Mouse (Mus musculus): ENCODE measurements at regions not wholly inside any gene's neighbourhood (a gene's known extent, or its start where the extent isn't known, plus 50 kb on each side); places are given as distances from the start of the nearest gene placed in this dataset.

DNA sequence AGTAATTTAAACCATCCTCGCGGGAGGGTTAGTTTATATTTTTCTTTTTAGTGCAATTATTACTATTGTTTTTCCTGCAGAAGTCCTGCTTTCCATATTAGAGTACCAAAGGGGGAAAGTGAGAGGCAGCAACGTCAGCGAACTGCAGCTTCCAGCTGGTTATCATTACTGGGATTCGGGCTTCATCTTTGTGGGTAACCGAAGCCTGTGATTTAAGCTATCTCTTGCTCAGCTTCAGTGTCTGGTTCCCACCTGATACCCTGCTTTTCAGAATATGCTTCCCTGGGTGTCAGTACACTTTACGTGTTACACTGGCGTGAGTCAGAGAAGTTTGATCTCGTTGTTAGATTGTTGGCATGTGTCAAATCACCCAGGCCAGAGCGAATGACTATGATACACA, 539.3 kb downstream of the Bnc2 start:
- no peak for DNase-seq (ENCODE audit: low read depth, low spot score)
- H3K4me3 ChIP-seq (ENCODE audit: control insufficient read depth in 1 of 2, insufficient read depth in 1 of 2, low read depth in 2 of 2, low read length in 2 of 2) = no peak overlapping the region
- no peak overlapping the region for H3K9ac ChIP-seq (ENCODE audit: control insufficient read depth, low read depth, low read length, poor library complexity, severe bottlenecking)
- no peak for TF ChIP-seq TCF12 (IDR thresholded peaks at IDR 0.05; ENCODE audit: low read depth, low read length)
- no peak for TF ChIP-seq HCFC1 (IDR thresholded peaks at IDR 0.05; ENCODE audit: low read depth, low read length)
- TF ChIP-seq CTCF (IDR thresholded peaks at IDR 0.05 in 2 of 3, conservative IDR thresholded peaks at IDR 0.05 in 1 of 3; ENCODE audit: control insufficient read depth in 1 of 3, insufficient read depth in 1 of 3, low read depth in 2 of 3, low read length in 3 of 3, poor library complexity in 1 of 3, severe bottlenecking in 1 of 3) = no peak
- no peak for TF ChIP-seq TBP (IDR thresholded peaks at IDR 0.05; ENCODE audit: low read depth, low read length)
- TF ChIP-seq GABPA (IDR thresholded peaks at IDR 0.05; ENCODE audit: low read depth, low read length) = no peak
- no peak for TF ChIP-seq MYC (IDR thresholded peaks at IDR 0.05; ENCODE audit: low read depth, low read length)
- TF ChIP-seq MYB (IDR thresholded peaks at IDR 0.05; ENCODE audit: low read depth, low read length) = no peak
- no peak for TF ChIP-seq RCOR1 (IDR thresholded peaks at IDR 0.05; ENCODE audit: low read depth, low read length)
- no peak for TF ChIP-seq TAL1 (IDR thresholded peaks at IDR 0.05; ENCODE audit: low read length)
- no peak for TF ChIP-seq ELF1 (IDR thresholded peaks at IDR 0.05; ENCODE audit: low read depth, low read length)
- no peak for TF ChIP-seq SIN3A (IDR thresholded peaks at IDR 0.05; ENCODE audit: low read length)
- TF ChIP-seq USF2 (IDR thresholded peaks at IDR 0.05; ENCODE audit: borderline replicate concordance in 1 of 2, insufficient read depth in 1 of 2, low read depth in 1 of 2, low read length in 2 of 2) = no peak
- no peak for TF ChIP-seq ETS1 (IDR thresholded peaks at IDR 0.05; ENCODE audit: low read depth, low read length)
- no peaks in the 10 kb centered on the region for H3K27me3 ChIP-seq (ENCODE audit: control insufficient read depth in 1 of 2, insufficient read depth in 2 of 2, low read length in 2 of 2)
- no peaks in the 10 kb centered on the region for H3K36me3 ChIP-seq (ENCODE audit: control insufficient read depth in 1 of 2, insufficient read depth in 2 of 2, low read length in 2 of 2)
- no peaks in the 10 kb centered on the region; a peak in 1 of 4 replicates for H3K4me1 ChIP-seq (ENCODE audit: control insufficient read depth in 1 of 2, insufficient read depth in 2 of 2, low read length in 2 of 2)
- no peaks in the 10 kb centered on the region for H3K9me3 ChIP-seq (replicated peaks; ENCODE audit: insufficient read depth, low read length)
- no peak overlapping the region for H3K27ac ChIP-seq (ENCODE audit: control insufficient read depth, low read depth, low read length)
- H3K79me2 ChIP-seq (ENCODE audit: control insufficient read depth, insufficient read depth, low read length, poor library complexity) = no peaks in the 10 kb centered on the region

DNA sequence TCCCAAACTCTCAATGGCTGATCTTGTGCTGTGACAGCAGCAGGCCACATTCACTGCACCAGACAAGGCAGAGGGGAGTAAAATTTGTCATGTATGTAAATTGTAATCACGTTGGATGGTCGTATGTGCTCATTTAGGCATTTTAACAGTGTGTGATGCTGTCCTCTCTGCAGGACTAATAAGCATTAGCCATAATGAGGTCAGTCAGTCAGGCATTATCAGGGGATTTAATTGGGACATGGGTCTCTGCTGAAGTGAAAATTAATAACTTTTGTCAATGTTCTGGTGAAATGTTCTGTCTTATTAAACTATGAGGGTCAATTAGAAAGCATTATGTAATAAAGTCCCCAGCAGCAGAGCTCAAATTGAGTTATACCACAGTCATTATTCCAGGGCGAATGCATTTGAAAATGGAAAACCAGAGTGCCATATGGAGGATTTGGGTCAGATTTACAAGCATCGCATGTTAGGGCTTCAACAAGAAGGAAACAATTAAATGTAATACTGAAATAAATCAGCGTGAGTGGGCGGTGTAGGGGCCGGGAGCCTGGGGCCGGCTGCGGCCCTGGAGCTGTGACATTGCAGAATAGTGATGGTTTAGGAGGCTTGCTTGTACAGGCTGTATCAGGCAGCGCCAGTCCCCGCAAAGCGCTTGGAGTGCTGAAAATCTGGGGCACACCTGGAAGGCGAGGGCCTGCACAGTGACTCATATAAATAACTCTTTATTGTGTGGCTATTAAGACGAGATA, 537.7 kb downstream of the Bnc2 start:
- H3K4me1 ChIP-seq (ENCODE audit: control insufficient read depth in 1 of 2, insufficient read depth in 2 of 2, low read length in 2 of 2) = no peaks in the 10 kb centered on the region
- no peak overlapping the region for H3K27ac ChIP-seq (ENCODE audit: control insufficient read depth, low read depth, low read length)
- no peaks in the 10 kb centered on the region for H3K79me2 ChIP-seq (ENCODE audit: control insufficient read depth, insufficient read depth, low read length, poor library complexity)
- no peaks in the 10 kb centered on the region for H3K36me3 ChIP-seq (ENCODE audit: control insufficient read depth in 1 of 2, insufficient read depth in 2 of 2, low read length in 2 of 2)
- DNase-seq (ENCODE audit: low read depth, low spot score) = no peak
- TF ChIP-seq MXI1 (IDR thresholded peaks at IDR 0.05; ENCODE audit: low read depth, low read length) (no peak), ELF1 (IDR thresholded peaks at IDR 0.05; ENCODE audit: low read depth, low read length) (no peak), USF2 (IDR thresholded peaks at IDR 0.05; ENCODE audit: borderline replicate concordance in 1 of 2, insufficient read depth in 1 of 2, low read depth in 1 of 2, low read length in 2 of 2) (no peak), USF1 (IDR thresholded peaks at IDR 0.05; ENCODE audit: low read depth, low read length) (no peak), ETS1 (IDR thresholded peaks at IDR 0.05; ENCODE audit: low read depth, low read length) (no peak), ZNF384 (IDR thresholded peaks at IDR 0.05; ENCODE audit: low read depth, low read length) (no peak), JUND (IDR thresholded peaks at IDR 0.05; ENCODE audit: low read depth, low read length) (no peak), POLR2AphosphoS5 (IDR thresholded peaks at IDR 0.05; ENCODE audit: borderline replicate concordance, low read depth, low read length) (no peak), NRF1 (IDR thresholded peaks at IDR 0.05; ENCODE audit: insufficient read depth, low read depth, low read length, poor library complexity, severe bottlenecking) (no peak), SMC3 (IDR thresholded peaks at IDR 0.05; ENCODE audit: low read depth, low read length) (no peak), TAL1 (IDR thresholded peaks at IDR 0.05; ENCODE audit: low read length) (no peak), POLR2A (IDR thresholded peaks at IDR 0.05; ENCODE audit: control insufficient read depth in 1 of 2, insufficient read depth in 1 of 2, low read depth in 1 of 2, low read length in 2 of 2, poor library complexity in 1 of 2) (no peak), NELFE (IDR thresholded peaks at IDR 0.05; ENCODE audit: low read depth, low read length) (no peak), MAZ (IDR thresholded peaks at IDR 0.05; ENCODE audit: low read depth, low read length) (no peak), GABPA (IDR thresholded peaks at IDR 0.05; ENCODE audit: low read depth, low read length) (no peak), MYB (IDR thresholded peaks at IDR 0.05; ENCODE audit: low read depth, low read length) (no peak)
- H3K9ac ChIP-seq (ENCODE audit: control insufficient read depth, low read depth, low read length, poor library complexity, severe bottlenecking) = no peak overlapping the region
- H3K9me3 ChIP-seq (replicated peaks; ENCODE audit: insufficient read depth, low read length) = no peaks in the 10 kb centered on the region
- no peak overlapping the region for H3K4me3 ChIP-seq (ENCODE audit: control insufficient read depth in 1 of 2, insufficient read depth in 1 of 2, low read depth in 2 of 2, low read length in 2 of 2)
- no peaks in the 10 kb centered on the region for H3K27me3 ChIP-seq (ENCODE audit: control insufficient read depth in 1 of 2, insufficient read depth in 2 of 2, low read length in 2 of 2)

Data from MEL (cell line).